Mouse (Mus musculus) bone marrow macrophage, adult 2 months (primary cell): ENCODE results near the gene Amn. TPM values are rescaled to one million over a fixed set of nuclear protein-coding genes. Genes with fewer than 3 reads are reported as not detected.

Experiments used
- H3K27ac ChIP-seq: 2 replicates; pipeline ENCODE4 v1.5.1; 2012; ENCODE audit warnings: low read depth, low read length; ENCODE audit not compliant: insufficient read depth
- H3K4me1 ChIP-seq: 2 replicates; pipeline ENCODE4 v1.6.1; 2012; ENCODE audit warnings: low read length; ENCODE audit not compliant: control insufficient read depth, insufficient read depth
- H3K4me3 ChIP-seq: 2 replicates; pipeline ENCODE4 v1.5.1; 2012; ENCODE audit warnings: mild to moderate bottlenecking, low read length, moderate library complexity; ENCODE audit not compliant: insufficient read depth
- CTCF ChIP-seq: IDR thresholded peaks from 2 replicates; pipeline ENCODE4 v1.5.1; 2012; ENCODE audit warnings: low read depth, mild to moderate bottlenecking, low read length, moderate library complexity
- POLR2A ChIP-seq: IDR thresholded peaks from 2 replicates; pipeline ENCODE4 v1.6.1; 2012; ENCODE audit warnings: mild to moderate bottlenecking, low read depth, low read length, borderline replicate concordance
- polyA plus RNA-seq: library from polyadenylated mRNA; stranded (reverse); fragments of >200 nt; gene quantifications from 2 replicates; pipeline ENCODE4 v1.2.4, GENCODE M21; 2012; ENCODE audit not compliant: missing spikeins, insufficient read depth, insufficient read length

The Amn gene
- polyA plus RNA-seq, 1 experiment: not detected

DNA sequence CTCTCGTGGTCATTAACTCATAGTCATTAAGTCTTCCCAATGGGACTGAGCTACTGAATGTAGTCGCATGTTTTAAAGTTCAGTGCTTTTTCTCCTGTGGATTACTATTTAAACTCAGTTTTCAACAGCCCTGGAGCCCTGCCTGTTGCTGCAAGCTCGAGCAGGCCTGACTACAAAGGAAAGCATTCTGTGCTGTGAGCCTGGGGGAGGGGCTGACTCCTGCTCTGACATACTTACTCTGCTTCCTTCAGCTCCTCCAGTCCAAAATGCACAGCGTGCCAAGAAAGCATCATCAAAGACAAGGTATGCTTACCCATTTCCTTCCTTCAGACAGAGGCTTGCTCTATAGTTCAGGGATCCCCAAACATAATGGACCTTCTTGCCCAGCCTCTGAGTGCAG is 32.1 kb upstream of the Amn start:
- H3K27ac ChIP-seq: no peak overlapping the region
- no peak overlapping the region for H3K4me3 ChIP-seq
- TF ChIP-seq CTCF (no peak), POLR2A (no peak)
- H3K4me1 ChIP-seq: no peaks in the 10 kb centered on the region

DNA sequence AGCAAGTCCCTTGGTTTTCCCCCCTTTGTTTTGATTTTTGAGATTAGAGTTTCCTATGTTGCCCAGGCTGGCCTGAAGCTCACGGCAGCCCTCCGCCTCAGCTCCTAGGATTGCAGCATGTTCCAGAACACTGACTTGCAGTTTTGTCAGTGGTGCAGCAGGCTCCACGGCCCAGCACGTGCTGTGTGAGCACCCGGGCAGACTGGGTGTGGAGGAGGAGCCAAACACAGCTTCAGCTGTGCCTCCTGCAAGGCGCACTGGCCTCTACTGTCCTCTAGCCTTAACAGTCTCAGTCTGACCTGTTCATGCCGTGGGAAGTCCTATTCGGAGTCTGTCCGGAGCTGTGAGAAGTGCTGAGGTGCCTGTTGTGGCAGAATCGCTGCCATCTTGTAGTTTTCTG is 31.0 kb upstream of the Amn start:
- H3K27ac ChIP-seq: no peak overlapping the region
- no peaks in the 10 kb centered on the region for H3K4me1 ChIP-seq
- TF ChIP-seq POLR2A (no peak), CTCF (no peak)
- no peak overlapping the region for H3K4me3 ChIP-seq

DNA sequence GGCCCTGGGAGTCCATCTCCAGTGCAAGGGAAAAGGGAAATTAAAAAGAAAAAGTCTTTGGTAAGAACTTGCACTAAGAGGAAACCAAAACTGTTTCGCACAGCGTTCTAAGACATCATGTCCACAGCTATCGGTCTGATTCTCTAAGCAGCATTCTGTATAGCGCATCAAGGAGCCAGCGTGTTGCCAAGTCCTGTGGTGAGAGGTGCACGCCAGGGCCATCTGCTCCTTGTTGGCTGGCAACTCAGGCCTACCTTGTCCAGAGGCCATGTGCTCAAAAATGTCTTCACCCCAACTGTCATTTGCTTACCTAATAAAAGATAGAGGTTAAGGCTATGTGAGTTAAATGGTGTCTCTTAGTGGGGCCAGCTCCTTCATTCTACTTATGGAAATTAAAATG is 29.0 kb upstream of the Amn start:
- TF ChIP-seq CTCF (no peak), POLR2A (no peak)
- H3K4me3 ChIP-seq: no peak overlapping the region
- H3K27ac ChIP-seq: no peak overlapping the region
- no peaks in the 10 kb centered on the region for H3K4me1 ChIP-seq

DNA sequence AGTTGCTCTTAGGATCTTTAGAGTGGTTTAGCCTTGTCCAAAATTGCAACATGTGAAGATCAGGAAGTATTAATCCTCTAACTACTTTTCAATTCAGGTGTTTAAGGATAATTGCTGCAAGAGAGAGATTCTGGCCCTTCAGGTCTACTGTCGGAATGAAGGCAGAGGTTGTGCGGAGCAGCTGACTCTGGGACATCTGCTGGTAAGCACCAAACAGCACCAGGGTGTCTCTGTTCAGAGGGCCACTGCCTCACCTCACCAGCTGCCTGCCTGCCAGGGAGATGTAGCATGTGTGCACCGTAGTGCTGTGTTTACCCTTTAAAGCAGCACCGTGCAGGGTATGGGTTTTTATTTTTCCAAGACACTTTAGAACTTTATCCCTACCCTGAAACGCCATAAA is 28.5 kb upstream of the Amn start:
- Histone ChIP-seq H3K27ac (no peak overlapping the region), H3K4me1 (no peaks in the 10 kb centered on the region), H3K4me3 (no peak overlapping the region)
- TF ChIP-seq CTCF (no peak), POLR2A (no peak)

DNA sequence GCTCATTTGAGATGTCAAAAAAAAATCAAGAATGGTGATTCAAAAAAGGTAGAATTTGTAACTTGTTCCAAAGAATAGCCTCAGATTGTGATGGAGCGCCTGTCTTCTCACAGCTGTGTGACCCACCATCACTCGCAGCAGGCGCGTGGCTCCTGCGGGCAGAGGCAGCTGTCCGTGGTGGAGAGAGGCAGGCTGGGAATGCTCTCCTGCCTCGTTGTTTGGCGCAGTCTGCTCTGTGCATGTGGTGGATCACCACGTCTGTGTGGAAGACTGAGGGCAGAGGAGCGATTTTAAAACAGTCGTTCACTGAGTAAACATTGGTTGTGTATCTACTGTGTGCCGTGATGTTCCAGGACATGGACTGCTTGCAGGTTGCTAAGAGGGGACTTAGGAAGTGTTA is 27.2 kb upstream of the Amn start:
- H3K4me1 ChIP-seq: no peaks in the 10 kb centered on the region
- TF ChIP-seq CTCF (no peak), POLR2A (no peak)
- no peak overlapping the region for H3K27ac ChIP-seq
- H3K4me3 ChIP-seq: no peak overlapping the region

DNA sequence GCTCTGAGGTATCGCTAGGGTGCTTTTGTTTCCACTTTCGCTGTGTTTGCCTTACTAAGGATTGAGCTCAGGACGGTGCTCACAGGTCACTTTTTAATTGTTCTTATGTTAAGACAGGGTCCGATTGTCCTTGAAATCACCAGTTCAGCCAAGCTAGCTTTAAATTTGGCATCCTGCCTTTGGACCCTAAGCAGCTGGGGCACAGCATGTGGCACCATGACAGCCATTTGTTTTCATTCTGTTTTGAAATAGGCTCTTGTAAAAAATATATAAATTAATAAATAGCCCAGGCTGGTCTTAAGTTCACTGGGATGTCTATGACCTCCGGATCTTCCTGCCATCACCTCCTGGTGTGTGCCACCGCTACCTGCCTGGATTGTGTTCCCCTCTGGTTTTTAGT is 25.8 kb upstream of the Amn start:
- TF ChIP-seq POLR2A (no peak), CTCF (no peak)
- Histone ChIP-seq H3K27ac (no peak overlapping the region), H3K4me3 (no peak overlapping the region), H3K4me1 (no peaks in the 10 kb centered on the region)

DNA sequence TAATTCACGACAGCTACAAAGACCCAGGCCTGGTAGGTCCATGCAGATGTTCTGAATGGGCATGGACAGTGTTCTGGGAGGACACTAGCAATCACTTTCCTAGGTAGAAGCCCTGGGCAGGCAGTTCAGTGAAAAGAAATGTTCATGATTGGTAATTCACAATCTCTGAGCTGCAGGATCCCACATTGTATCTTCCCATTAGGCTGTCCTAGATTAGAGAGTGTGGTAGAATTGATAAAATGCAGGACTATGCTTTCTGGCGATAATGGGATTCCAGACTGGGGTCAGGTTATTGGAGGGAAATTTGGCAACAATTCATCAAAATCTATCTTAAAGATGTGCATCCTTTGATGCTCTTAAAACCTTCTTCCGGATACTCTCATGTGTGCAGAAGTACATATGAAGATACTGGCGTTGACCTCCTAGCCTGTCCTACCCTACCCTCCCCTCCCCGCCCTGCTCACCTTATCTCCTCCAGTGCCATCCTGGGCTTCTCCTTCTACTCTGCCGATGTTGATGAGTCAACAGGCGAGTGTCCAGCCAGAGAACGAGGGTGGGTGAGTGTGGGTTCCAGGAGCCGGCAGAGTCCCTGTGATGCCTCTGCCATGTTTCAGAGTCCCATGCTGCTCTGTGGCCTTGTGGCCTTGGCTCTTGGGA is 24.0 kb upstream of the Amn start:
- Histone ChIP-seq H3K27ac (no peak overlapping the region), H3K4me3 (no peak overlapping the region), H3K4me1 (no peaks in the 10 kb centered on the region)
- TF ChIP-seq CTCF: no peak
- no peak for TF ChIP-seq POLR2A

DNA sequence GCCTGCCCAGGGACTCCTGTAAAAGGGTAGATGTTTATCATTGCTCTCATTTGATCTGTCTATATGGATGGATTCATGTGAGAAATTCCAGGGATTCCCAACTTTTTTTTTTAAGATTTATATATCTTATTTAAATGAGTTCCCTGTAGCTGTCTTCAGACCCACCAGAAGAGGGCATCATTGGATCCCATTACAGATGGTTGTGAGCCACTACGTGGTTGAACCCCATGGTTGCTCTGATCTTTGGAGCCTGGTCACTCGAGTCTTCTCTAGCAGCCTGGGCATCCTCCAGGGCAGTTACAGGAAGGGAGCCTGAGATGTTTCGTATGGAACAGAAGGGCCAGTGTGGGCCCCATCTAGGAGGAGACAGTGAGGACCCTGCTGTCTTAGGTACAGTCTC is 21.8 kb upstream of the Amn start:
- no peak for TF ChIP-seq CTCF
- no peak for TF ChIP-seq POLR2A
- Histone ChIP-seq H3K4me1 (no peaks in the 10 kb centered on the region), H3K4me3 (no peak overlapping the region), H3K27ac (no peak overlapping the region)

DNA sequence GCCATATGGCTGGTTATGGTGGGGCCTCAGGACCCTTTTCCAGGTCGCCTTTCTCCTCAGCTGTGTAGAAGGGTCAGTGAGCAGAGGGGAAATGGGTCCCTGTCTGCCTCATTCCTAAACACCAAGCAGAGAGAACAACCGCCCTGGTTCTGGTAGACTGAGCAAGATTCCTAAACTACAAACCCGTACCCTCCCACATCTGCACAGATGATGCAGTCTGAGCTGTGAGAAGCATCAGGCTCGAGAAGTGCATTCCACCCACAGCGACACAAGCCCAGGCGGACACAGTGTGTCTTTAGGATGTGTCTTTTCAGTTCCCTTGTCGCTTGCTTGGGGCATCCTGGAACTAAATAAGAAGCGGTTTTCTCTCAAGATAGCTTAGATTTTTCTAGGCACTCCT is 20.8 kb upstream of the Amn start:
- H3K4me3 ChIP-seq: no peak overlapping the region
- H3K27ac ChIP-seq: no peak overlapping the region
- H3K4me1 ChIP-seq: no peaks in the 10 kb centered on the region
- TF ChIP-seq POLR2A (no peak), CTCF (no peak)

DNA sequence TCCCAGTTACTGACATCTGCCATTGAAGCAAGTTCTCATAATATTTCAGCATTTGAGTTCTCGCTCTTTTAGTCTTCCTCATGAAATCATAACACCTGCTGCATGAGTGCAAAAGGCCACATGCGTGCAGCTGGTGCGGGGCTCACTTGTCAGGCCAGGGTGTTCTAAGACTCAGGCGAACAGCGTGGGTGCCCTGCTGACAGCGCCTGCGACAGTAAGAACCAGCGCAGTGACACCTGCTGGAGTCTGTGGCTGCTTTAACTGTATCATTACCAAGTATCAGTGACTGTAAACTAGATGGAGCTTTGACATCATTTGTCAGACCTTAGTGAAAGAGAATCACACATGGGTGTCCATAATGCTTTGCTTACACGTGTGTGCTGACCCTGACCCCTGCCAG is 19.7 kb upstream of the Amn start:
- H3K4me3 ChIP-seq: no peak overlapping the region
- H3K4me1 ChIP-seq: no peaks in the 10 kb centered on the region
- TF ChIP-seq POLR2A (no peak), CTCF (no peak)
- H3K27ac ChIP-seq: no peak overlapping the region

DNA sequence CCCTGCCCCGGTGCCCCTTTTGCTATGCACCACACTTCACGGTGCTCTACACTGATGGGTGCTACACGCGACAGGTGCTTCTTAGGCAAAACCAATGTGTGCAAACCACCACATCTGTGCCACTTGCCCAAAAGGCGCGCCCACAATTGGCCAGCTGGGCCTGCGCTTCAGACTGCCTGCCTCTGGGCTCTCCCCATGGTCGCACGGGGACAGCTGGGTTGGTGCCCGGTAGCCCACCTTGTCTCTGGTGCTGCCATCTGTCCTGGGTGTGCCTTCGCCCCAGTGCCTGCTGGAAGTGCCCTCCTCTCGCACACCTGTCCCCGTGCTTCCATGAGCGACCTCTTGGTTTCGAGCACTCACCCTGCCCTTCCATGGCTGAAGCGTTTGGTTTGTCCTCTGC is 7.2 kb upstream of the Amn start:
- TF ChIP-seq CTCF (no peak), POLR2A (no peak)
- Histone ChIP-seq H3K4me1 (no peaks in the 10 kb centered on the region), H3K4me3 (no peak overlapping the region), H3K27ac (no peak overlapping the region)
